ENCODE assay signal across 14 mouse cellular contexts in the genomic region with DNA sequence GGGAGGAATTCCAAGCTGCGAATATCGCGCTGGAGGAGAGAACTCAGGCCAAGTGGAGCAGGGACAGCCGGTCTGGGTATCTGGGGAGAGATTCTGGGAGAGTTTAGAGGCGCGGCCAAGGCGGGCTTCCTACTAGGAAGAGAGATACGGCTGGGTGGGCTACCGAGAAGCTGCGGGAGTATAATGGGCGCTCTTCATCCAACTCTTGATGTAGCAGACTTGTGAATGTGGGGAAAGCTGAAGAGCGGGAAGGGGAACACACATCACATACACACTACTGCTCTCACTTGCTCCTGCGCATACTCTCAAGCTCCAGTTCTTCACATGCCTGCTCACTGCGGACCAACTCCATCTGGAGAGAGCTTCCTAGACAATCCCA. TPM values are rescaled to one million over a fixed set of nuclear protein-coding genes. Genes with fewer than 3 reads are reported as not detected.
A peak's percentile ranks its signal among the peaks of the same experiment; 100 is the strongest.
DNase-seq lines count a peak whose midpoint lies in the region; ATAC-seq and TF ChIP-seq lines count a peak whose summit lies in the region.
"Had no signal": no experiment of that assay in that cellular context is flagged by ENCODE, and none has a peak within 500 bp of the region (broad histone marks: within the 10 kb centered on the region; RNA-seq: fewer than 3 reads in every experiment).

No protein-coding gene starts in this region.

- H3K4me1 ChIP-seq in kidney, embryonic 15.5 days: peaks cover 48% of the 10 kb centered on the region
- H3K4me1 ChIP-seq in embryonic facial prominence, embryonic 14.5 days (ENCODE audit: control insufficient read depth, insufficient read depth, low read length): peaks cover 8% of the 10 kb centered on the region; the same call in 1 of the 2 replicates
- H3K4me1 ChIP-seq in intestine, embryonic 15.5 days (replicated peaks): peaks cover 8% of the 10 kb centered on the region
- H3K4me1 ChIP-seq in midbrain, postnatal 0 days (ENCODE audit: insufficient read depth, low read length): 0 out of 2 replicates have a peak, but pooled peaks cover 16% of the 10 kb centered on the region

- no peaks in the 10 kb centered on the region for H3K36me3 ChIP-seq in kidney, embryonic 15.5 days
- no peaks in the 10 kb centered on the region for H3K36me3 ChIP-seq in embryonic facial prominence, embryonic 14.5 days (ENCODE audit: control insufficient read depth, insufficient read depth, low read length)
- H3K36me3 ChIP-seq in intestine, embryonic 15.5 days: no peaks in the 10 kb centered on the region
- H3K36me3 ChIP-seq in midbrain, postnatal 0 days (ENCODE audit: insufficient read depth, low read length): no peaks in the 10 kb centered on the region

- DNase-seq in kidney, postnatal 10 days: no peak
- DNase-seq in embryonic facial prominence, embryonic 14.5 days (ENCODE audit: low spot score): no peak
- no peak for DNase-seq in midbrain, postnatal 0 days (ENCODE audit: low spot score)
- DNase-seq in c-Kit-positive CD71-positive TER-119-positive erythroid progenitor cells, embryonic 14.5 days (ENCODE audit: low spot score): no peak
- no peak for DNase-seq in spleen, postnatal 36 days (ENCODE audit: low spot score in 2 of 2)
- DNase-seq in lung, postnatal 10 days: no peak
- DNase-seq: adrenal gland, postnatal 14 days; cerebellum, adult 9-11 months; heart, postnatal 36 days; lung, adult 2 months; spleen, adult 18-20 months had no signal

- peak overlapping the region; percentile 25; the same call in 1 of the 2 replicates for H3K4me3 ChIP-seq in kidney, embryonic 15.5 days (replicated peaks)
- peak overlapping the region; percentile 7; the same call in 1 of the 2 replicates for H3K4me3 ChIP-seq in embryonic facial prominence, embryonic 14.5 days (ENCODE audit: low read depth, low read length)
- no peak overlapping the region for H3K4me3 ChIP-seq in intestine, embryonic 15.5 days (replicated peaks)
- H3K4me3 ChIP-seq in midbrain, postnatal 0 days (ENCODE audit: low read depth, low read length): peak overlapping the region; percentile 6; the same call in 1 of the 2 replicates

- H3K9me3 ChIP-seq in kidney, embryonic 15.5 days (replicated peaks): no peaks in the 10 kb centered on the region
- peaks cover 3% of the 10 kb centered on the region; the same call in 1 of the 2 replicates for H3K9me3 ChIP-seq in embryonic facial prominence, embryonic 14.5 days (ENCODE audit: control insufficient read depth, low read length)
- no peaks in the 10 kb centered on the region for H3K9me3 ChIP-seq in intestine, embryonic 15.5 days
- H3K9me3 ChIP-seq in midbrain, postnatal 0 days (ENCODE audit: low read length): no peaks in the 10 kb centered on the region

- H3K27me3 ChIP-seq in kidney, embryonic 15.5 days: peaks cover 100% of the 10 kb centered on the region
- H3K27me3 ChIP-seq in embryonic facial prominence, embryonic 14.5 days (replicated peaks; ENCODE audit: control insufficient read depth, insufficient read depth, low read length): peaks cover 98% of the 10 kb centered on the region
- H3K27me3 ChIP-seq in intestine, embryonic 15.5 days (replicated peaks): peaks cover 95% of the 10 kb centered on the region
- peaks cover 86% of the 10 kb centered on the region for H3K27me3 ChIP-seq in midbrain, postnatal 0 days (ENCODE audit: insufficient read depth, low read length)

- no peak overlapping the region for H3K27ac ChIP-seq in kidney, embryonic 15.5 days
- H3K27ac ChIP-seq in embryonic facial prominence, embryonic 14.5 days (replicated peaks; ENCODE audit: low read depth, low read length): no peak overlapping the region
- H3K27ac ChIP-seq in intestine, embryonic 15.5 days: no peak overlapping the region
- no peak overlapping the region for H3K27ac ChIP-seq in midbrain, postnatal 0 days (ENCODE audit: low read depth, low read length)

- no peak overlapping the region for H3K9ac ChIP-seq in kidney, embryonic 15.5 days
- no peak overlapping the region for H3K9ac ChIP-seq in embryonic facial prominence, embryonic 14.5 days (ENCODE audit: low read depth, low read length)
- H3K9ac ChIP-seq in intestine, embryonic 15.5 days: no peak overlapping the region
- no peak overlapping the region for H3K9ac ChIP-seq in midbrain, postnatal 0 days (replicated peaks; ENCODE audit: low read length, poor library complexity, severe bottlenecking)

- no peak for TF ChIP-seq CTCF in midbrain, postnatal 0 days (IDR thresholded peaks at IDR 0.05)

- no peak for ATAC-seq in kidney, embryonic 15.5 days (replicated peaks; ENCODE audit: low FRiP score)
- no peak for ATAC-seq in embryonic facial prominence, embryonic 14.5 days (ENCODE audit: low read depth)
- no peak for ATAC-seq in intestine, embryonic 15.5 days
- no peak for ATAC-seq in midbrain, postnatal 0 days (ENCODE audit: low FRiP score)

- peak overlapping the region; percentile 48 for H3K4me2 ChIP-seq in kidney, embryonic 15.5 days
- H3K4me2 ChIP-seq in embryonic facial prominence, embryonic 14.5 days (ENCODE audit: low read depth, low read length): peak overlapping the region; percentile 24; the same call in 1 of the 2 replicates
- H3K4me2 ChIP-seq in intestine, embryonic 15.5 days (replicated peaks): peak overlapping the region; percentile 43
- H3K4me2 ChIP-seq in midbrain, postnatal 0 days (ENCODE audit: low read depth, low read length, poor library complexity, severe bottlenecking): 0 out of 2 replicates have a peak overlapping the region, but pooled peaks have one; percentile 25

- WGBS in kidney, embryonic 15.5 days: 11% methylated on average over 14 of the region's 14 CpGs
- 6% methylated on average over 13 of the region's 14 CpGs for WGBS in embryonic facial prominence, embryonic 14.5 days
- WGBS in intestine, embryonic 15.5 days: 11% methylated on average over 14 of the region's 14 CpGs
- 2% methylated on average over 14 of the region's 14 CpGs for WGBS in midbrain, postnatal 0 days

RNA-seq across cellular contexts. Expression of a gene that starts 7.3 kb away (rescaled TPM):
- polyA plus RNA-seq in kidney, embryonic 15.5 days (2015; fragmentation: Nextera tagmentation; extraction: Ambion mirVana): 0.10 TPM in 1 of 2 replicates, not detected in the other
- 0.18 and 0.39 TPM in 2 replicates for polyA plus RNA-seq in embryonic facial prominence, embryonic 14.5 days (2014; fragmentation: Nextera tagmentation; extraction: Ambion mirVana)
- polyA plus RNA-seq in intestine, embryonic 15.5 days (2015; fragmentation: Nextera tagmentation; extraction: Ambion mirVana): 0.09 and 0.15 TPM in 2 replicates
- 9.9 and 10.8 TPM in 2 replicates for total RNA-seq in midbrain, postnatal 0 days (2014; rRNA removed)
- 15.2 and 22.8 TPM in 2 replicates for polyA plus RNA-seq in midbrain, postnatal 0 days (2015; fragmentation: Nextera tagmentation; extraction: Ambion mirVana)
- total RNA-seq: adrenal gland, postnatal 14 days; heart, postnatal 36 days; MEL had no signal

Comparison
In these comparisons a context has a peak if more than half of its experiments do, and no peak if none do; other contexts are left out.
1. RNA of a gene that starts 7.3 kb away (polyA plus RNA-seq): 15.2 to 22.8 TPM in midbrain, postnatal 0 days; 0.18 to 0.39 TPM in embryonic facial prominence, embryonic 14.5 days, 0.09 to 0.15 TPM in intestine, embryonic 15.5 days and 0.10 TPM in kidney, embryonic 15.5 days; every median in the first group is over 10 times any median in the second.
2. Peak in every context shown above with its lines, with median percentiles within 50 percentile points of each other: H3K4me2 ChIP-seq.